Mouse (Mus musculus): ENCODE data around the gene Ccdc172. TPM values are rescaled to one million over a fixed set of nuclear protein-coding genes. Genes with fewer than 3 reads are reported as not detected.

Ccdc172 gene
- not detected for total RNA-seq (2021)
- long read RNA-seq, experiment 1, result 0 reads
- long read RNA-seq, experiment 2, result 0 reads

DNA sequence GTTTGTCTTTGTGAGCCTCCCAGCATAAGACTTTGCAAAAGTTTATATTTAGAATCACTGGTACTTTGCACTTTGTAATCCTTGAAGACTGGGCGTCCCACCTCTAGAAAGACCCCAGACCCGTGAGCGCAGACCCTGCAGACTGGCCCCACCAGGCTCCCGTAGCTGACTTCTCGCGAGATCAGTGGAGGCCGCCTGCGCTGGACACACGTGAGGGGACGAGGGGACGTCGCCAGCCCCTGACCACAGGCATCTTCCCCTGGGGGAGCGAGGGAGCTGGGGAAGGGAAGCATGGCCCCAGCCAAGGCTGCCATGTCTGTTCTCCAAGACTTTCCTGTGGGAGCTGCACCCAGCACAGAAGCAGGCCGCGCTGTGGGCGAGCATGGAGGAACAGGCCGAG, at the start of gene Ccdc172:
TSS of gene Ccdc172 (plus strand) at position 176 of the 400 bp plus-strand sequence.
- DNase-seq (ENCODE audit: low spot score in 2 of 2), result no peak

DNA sequence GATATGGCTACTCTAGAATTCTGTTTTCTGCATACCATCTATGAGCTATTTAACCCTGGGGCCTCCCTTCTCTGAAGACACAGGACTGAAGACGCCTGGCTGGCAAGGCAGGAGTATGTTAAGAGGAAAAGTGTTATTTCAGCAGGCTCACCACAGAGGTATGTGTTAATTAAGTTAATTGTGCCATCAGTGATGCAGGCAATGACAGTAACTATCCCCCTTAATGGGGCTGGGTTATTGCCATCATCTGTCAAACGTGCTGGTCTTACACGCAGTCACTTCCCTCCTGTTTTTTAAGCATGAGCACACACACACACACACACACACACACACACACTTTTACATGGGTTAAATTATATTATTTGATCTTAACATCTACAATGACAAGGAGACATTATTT, 48.0 kb upstream of the Ccdc172 start:
- no peak for DNase-seq (ENCODE audit: low spot score in 2 of 2)

GRCm38 (mm10) chr19:58468331-58468730, 43.5 kb upstream of the Ccdc172 start:
- DNase-seq (ENCODE audit: low spot score in 2 of 2), result no peak

DNA sequence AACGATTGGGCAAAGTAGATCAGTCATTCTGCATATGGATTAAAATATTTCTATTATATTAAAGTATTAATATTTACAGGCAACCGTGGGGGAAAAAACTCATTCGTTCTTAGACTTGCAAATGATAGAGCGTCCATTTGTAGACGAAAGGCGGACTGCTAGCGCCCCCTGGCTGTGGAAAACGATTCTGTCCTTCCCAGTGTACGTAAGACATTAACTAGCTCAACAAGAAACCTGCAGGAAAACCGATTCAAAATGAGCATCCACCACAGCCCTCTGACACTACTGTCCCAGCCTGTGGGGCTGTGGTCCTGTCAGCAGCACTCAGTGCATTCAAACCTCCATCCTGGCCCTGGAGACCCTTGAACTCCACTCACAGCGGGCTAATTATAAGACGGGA, 42.4 kb upstream of the Ccdc172 start:
- DNase-seq (ENCODE audit: low spot score in 2 of 2), result peak; percentile 90 to 93

DNA sequence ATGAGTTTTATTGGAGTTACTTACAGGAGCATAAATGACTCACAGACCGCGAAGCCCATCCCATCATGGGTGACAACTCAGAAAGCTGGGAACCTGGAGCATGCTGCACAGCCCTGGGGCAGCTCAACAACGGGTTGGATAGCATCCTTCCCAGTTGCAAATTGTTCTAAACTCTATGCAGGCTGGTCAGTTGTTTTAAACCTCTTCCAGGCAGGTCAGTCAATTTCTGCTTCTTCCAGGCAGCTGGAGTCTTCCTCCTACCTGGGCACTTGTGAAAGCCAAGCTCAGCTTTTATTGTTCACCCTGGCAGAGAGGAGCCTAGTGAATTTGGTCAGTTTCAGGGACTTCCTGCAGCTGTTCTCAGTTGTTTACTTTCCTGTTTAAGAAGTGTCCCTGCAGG, 37.5 kb upstream of the Ccdc172 start:
- DNase-seq (ENCODE audit: low spot score in 2 of 2), result no peak

DNA sequence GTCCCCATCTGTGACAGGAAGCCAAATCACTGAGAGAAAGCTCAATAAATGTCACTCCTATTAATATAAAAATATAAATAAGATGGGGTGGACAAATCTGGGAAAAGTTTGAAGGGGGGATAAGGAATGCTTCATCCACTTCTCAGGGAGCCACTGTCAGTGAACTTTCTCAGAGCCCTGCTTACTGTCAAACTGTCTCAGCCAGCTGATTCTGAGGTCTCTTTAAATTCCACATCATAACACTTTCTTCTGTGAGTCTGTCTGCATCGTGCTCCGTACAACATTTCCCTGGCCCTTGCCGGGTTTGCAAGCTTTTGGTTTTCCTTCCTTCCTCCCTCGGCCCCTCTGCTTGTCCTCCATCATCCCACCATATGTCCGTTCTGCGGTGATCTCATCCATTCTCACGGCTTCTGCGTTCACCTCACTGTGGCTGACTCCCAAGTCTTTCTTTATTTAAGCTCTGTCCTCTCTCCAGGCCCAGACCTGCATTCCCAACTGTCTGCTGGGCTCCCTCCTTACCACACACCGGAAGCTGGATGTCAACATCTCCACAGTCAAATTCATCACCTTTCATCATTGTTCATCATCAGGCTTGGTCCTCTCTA, 29.3 kb upstream of the Ccdc172 start:
- no peak for DNase-seq (ENCODE audit: low spot score in 2 of 2)

- no peak for DNase-seq (ENCODE audit: low spot score in 2 of 2)
Measured at GRCm38 (mm10) chr19:58486686-58487085, 25.1 kb upstream of the Ccdc172 start.

DNA sequence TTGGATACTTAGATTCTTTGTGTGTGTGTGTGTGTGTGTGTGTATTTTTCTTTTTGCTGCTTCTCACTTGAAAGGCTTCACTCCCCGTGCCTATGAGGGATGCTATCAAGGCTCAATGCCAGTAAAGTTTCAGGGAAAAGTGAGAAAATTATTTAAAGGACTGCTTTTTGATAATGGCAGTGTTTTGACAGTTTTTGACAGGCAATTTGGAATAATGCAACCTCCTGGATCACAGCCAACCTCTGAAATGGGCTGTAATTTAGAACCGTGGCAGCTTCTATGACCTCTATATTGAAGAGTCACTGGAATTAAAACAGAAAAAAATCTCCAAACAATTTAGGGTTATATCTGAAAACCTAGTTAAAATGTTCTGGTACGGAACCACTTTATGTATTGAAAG, 14.7 kb upstream of the Ccdc172 start:
- no peak for DNase-seq (ENCODE audit: low spot score in 2 of 2)

GRCm38 (mm10) chr19:58499420-58499966, 12.3 kb upstream of the Ccdc172 start:
- no peak for DNase-seq (ENCODE audit: low spot score in 2 of 2)

DNA sequence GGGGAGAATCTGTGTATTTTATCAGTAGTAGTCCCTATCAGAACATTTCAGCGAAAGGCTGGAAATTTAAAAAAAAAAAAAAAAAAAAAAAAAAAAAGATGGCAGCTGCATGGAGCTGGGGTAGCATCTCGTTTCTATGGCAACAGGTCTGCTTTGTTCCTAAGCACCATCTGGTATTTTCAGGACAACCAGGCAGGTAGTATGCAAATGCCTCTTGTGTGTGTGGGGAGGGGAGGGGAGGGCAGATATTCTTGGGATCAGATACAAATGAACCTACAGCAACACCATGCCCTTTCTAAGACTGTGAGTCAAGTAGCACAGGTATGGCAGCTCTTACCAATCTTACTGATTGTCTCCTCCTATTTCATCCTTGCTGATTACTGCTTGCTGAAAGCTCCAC, 11.7 kb upstream of the Ccdc172 start:
- DNase-seq (ENCODE audit: low spot score in 2 of 2), result peak; percentile 7 to 40

GRCm38 (mm10) chr19:58521696-58522095, 9.9 kb downstream of the Ccdc172 start:
- DNase-seq (ENCODE audit: low spot score in 2 of 2), result no peak

DNA sequence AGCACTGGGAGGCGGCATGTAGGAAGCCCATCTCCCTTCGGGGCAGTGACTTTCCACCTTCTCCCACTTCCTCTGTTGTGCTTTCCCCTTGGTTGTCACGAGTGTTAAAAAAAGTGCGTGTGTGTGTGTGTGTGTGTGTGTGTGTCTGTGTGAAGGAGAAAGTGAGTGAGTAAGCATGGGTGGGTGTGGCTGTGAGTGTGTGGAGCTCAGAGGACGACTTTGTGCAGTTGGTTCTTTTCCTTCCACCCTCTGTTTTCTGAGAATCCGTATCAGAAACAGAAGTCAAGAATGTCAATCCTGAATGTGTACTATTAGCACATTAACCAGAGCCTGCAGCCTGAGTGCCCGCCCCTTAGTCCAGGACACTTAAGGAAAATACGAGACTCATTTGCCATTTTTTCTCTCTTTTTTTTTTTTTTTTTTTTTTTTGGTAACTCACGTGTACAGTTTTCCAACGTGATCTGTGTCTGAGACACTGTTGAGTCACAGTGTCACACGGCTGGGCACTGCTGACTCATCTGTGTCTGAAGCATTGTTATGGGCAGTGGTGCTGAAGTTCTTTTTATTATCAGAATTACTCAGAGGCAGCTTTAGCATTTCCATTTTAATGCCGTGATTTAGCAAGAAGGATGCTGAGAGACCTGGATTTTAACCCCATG, 12.1 kb downstream of the Ccdc172 start:
- DNase-seq (ENCODE audit: low spot score in 2 of 2), result no peak

- no peak for DNase-seq (ENCODE audit: low spot score in 2 of 2)
Measured at GRCm38 (mm10) chr19:58525457-58526239, 13.9 kb downstream of the Ccdc172 start.

DNA sequence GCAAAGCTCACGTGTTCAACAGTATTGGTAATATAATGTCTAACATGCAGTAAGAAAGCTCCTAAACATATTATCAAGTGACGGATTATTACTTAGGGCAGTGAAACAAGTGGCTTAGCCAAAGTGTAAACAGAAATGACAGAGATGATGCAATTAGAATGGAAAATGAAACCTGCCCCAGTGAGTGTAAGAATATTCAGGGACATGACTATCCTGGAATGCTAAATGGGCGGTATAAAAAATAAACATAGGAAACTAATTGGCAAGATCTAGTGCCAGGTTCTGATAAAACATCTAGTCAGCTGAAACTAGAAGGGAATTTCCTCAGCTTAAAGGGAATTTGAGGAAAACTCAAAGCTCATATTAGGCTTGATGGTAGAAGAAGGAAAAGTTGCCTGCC, 21.3 kb downstream of the Ccdc172 start:
- DNase-seq (ENCODE audit: low spot score in 2 of 2), result no peak

- peak; percentile 13 to 17 for DNase-seq (ENCODE audit: low spot score in 2 of 2)
Measured at GRCm38 (mm10) chr19:58536691-58537090, 24.9 kb downstream of the Ccdc172 start.

GRCm38 (mm10) chr19:58540396-58540795, 28.6 kb downstream of the Ccdc172 start:
- DNase-seq (ENCODE audit: low spot score in 2 of 2), result no peak

GRCm38 (mm10) chr19:58548367-58548766, 36.6 kb downstream of the Ccdc172 start:
- DNase-seq (ENCODE audit: low spot score in 2 of 2), result no peak

GRCm38 (mm10) chr19:58550489-58550888, 38.7 kb downstream of the Ccdc172 start:
- no peak for DNase-seq (ENCODE audit: low spot score in 2 of 2)

DNA sequence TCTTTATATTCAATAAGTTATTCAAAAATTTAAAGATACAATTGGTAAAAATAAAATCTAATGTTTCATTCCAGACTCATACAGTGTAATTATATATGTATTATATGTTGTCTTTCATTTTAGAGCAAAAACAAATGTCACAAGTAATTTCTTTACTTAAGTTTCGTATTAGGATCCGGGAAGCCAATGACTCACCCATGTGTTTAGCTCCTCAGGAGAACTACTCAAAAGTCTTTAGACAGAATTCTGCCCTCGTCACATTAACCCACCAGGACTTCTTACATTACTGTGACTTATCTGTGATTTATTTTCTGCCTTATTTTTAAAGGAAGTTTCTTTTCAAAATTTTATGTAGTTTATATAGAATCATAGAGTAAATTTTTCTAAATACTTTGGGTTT, 39.1 kb downstream of the Ccdc172 start:
- DNase-seq (ENCODE audit: low spot score in 2 of 2), result no peak

DNA sequence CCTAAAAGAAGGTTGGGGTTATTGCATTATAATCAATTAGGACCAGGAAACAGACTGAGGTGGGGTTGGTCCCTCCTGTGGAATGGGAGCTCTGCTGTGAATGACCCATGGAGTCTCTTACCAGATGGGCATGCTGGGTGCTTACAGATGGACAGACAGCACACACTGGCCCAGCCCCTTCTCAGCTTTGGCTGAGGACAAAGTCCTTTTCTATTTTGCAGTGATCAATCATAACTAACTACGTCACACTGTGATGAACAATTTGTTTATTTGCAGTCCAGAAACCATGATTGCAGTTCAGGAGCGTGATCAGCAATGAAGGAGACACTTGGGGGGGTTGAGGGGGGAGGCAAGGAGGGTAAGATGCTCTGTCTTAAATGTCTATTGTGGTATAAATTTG, 43.2 kb downstream of the Ccdc172 start:
- no peak for DNase-seq (ENCODE audit: low spot score in 2 of 2)

GRCm38 (mm10) chr19:58558352-58558751, 46.6 kb downstream of the Ccdc172 start:
- DNase-seq (ENCODE audit: low spot score in 2 of 2), result peak; percentile 50 to 74

- no peak for DNase-seq (ENCODE audit: low spot score in 2 of 2)
Measured at GRCm38 (mm10) chr19:58562301-58562815, 50.6 kb downstream of the Ccdc172 start.

All from layer of hippocampus, postnatal 14 days (tissue).